Mouse (Mus musculus): ENCODE data around the gene Adora2a.

- TF ChIP-seq CTCF (IDR thresholded peaks at IDR 0.05; ENCODE audit: extremely low read depth, insufficient read depth, insufficient read length, insufficient replicate concordance) (no peak), POLR2A (IDR thresholded peaks at IDR 0.05; ENCODE audit: low read depth, low read length) (no peak)
Observed at GRCm38 (mm10) chr10:75302536-75302935, 14.1 kb upstream of the Adora2a start.

Data from spleen, adult 2 months (tissue).